Mouse (Mus musculus): ENCODE data around the gene Lmod2.

Gene Lmod2

DNA sequence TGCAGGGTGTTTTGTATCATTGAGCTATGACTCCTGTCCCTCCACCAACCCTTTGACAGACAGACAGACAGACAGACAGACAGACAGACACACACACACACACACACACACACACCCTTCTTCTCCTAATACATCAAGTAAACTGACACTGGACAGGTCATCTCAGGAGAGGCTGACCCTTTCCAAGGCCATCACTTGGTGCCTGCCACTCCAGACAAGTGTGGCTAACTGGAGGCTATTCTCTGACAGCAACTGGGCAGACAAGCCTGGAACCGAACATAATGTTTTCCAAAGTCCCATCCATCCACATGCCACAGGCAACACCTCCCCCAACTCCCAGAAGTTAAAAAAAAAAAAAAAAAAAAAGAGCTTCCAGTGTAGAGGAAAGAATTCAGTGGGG is 4.1 kb downstream of the Lmod2 start:
- no peak for DNase-seq (ENCODE audit: low read depth in 1 of 2, low spot score in 2 of 2)

DNA sequence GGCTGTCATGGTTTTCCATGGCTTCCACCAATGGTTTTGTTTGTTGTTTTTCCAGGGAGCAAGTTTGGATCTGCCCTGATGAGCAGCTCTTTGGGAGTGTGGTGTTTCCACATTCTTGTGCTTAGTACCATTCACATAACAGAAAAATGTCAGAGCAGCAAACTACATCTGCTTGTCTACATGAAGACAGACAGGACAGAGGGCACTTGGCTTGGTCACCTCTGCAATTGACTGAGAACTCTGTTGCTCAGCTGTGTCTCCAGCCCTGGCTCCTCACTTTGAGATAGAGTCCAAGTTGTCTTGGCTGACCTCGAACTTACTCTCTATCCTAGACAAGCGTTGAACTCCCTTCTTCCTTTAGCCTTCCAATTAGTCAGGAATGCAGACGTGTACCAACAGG is 4.8 kb downstream of the Lmod2 start:
- DNase-seq (ENCODE audit: low read depth in 1 of 2, low spot score in 2 of 2) = no peak

DNA sequence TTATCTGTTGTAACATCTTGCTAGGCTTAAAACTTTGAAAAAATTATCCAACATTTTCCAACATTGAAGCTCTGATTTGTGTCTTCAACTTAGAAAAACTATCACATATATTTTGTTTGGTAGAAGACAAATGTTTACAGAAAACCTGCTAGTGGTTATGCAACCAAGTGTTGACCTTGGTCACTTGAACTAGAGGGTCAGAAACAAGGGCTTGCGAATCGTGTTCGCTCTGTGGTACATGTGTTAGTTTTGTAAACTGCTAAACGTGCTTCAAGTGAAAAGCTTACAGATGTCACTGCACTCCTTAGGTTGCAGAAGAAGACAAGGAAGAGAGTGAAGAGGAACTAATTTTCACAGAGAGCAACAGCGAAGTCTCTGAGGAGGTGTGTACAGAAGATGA is 5.4 kb downstream of the Lmod2 start:
- no peak for DNase-seq (ENCODE audit: low read depth in 1 of 2, low spot score in 2 of 2)

DNA sequence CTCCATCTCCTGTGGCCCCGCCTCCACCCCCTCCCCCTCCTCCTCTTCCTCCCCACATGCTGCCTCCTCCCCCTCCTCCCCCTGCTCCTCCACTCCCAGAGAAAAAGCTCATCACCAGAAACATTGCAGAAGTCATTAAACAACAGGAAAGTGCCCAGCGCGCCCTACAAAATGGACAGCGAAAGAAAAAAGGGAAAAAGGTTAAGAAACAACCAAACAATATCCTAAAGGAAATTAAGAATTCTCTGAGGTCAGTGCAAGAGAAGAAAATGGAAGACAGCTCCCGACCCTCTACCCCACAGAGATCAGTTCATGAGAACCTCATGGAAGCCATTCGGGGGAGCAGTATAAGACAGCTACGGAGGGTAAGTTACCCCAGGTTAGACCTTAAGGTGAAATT is 6.7 kb downstream of the Lmod2 start:
- DNase-seq (ENCODE audit: low read depth in 1 of 2, low spot score in 2 of 2) = no peak

DNA sequence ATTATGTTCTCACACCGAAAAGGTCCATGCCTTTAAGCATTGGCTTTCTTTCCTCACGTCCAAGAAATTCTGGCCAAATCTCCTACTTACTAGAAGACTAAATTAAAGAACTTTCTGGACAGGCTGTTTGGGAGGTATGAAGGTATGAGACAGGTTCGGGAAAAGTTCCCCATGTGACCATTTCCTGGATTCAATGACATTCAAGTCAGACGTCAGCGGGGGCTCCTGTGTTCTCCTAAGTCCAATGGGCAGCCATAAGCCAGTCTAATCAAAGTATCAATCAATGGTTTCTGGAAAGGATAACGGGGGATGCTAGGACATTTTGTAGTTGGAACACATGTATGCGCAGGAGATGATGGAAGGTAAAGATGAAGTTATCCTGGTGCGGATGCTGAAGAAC is 8.1 kb downstream of the Lmod2 start:
- no peak for DNase-seq (ENCODE audit: low read depth in 1 of 2, low spot score in 2 of 2)

DNA sequence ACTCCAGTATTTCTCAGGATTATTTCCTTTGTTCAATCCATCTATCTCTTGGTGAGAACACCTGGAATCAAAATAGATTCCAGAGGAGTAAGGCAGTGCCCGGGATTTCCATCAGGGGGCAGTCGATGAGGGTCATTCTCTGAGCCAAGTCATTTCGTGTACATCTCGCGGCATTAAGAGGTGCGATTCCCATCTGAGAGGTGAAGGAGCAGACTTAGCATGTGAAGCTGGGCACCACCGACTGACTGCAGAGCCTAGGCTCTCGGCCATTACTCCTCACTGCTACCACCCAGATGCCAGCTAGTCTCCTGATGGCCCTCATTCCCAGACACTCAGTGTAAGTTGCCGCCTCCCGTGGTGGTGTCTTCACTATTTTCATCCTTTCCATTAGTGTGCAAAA is 8.9 kb downstream of the Lmod2 start:
- DNase-seq (ENCODE audit: low read depth in 1 of 2, low spot score in 2 of 2) = no peak

DNA sequence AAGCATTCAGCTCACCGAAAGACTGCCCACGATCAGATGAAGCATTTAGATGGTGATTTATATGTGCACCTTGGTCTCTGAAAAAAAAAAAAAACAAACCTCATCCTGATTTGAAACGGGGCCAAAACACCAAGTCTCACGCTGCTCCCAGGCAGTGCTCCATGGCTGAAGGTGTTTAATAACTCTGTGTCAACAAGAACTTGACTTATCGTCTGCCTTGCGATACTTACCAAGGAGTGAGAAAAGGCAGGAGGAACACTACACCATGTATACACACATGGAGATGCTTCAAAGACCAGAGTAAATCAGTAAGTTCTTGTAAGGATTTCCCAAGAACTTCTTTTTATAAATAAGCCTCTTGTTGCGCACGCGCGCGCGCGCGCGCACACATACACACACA is 10.0 kb downstream of the Lmod2 start:
- no peak for DNase-seq (ENCODE audit: low read depth in 1 of 2, low spot score in 2 of 2)

DNA sequence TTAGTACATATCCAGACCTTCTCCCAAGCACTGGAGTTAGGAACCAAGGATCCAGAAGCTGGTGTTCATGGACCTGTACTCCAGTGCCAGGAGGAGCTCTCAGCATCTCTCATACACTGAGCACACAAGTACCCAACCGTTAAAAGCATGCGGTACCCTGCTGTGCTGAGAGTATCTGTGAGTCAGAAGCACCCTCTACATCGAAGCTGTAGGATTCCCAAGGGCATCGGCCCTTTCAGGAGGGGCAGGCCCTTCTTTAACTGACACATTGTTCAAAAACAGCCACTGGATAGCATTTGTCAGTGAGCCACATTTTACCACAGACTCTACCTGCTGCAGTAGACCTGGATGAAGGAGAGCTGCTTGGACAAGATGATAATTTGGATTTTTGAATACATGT is 10.6 kb downstream of the Lmod2 start:
- DNase-seq (ENCODE audit: low read depth in 1 of 2, low spot score in 2 of 2) = no peak

DNA sequence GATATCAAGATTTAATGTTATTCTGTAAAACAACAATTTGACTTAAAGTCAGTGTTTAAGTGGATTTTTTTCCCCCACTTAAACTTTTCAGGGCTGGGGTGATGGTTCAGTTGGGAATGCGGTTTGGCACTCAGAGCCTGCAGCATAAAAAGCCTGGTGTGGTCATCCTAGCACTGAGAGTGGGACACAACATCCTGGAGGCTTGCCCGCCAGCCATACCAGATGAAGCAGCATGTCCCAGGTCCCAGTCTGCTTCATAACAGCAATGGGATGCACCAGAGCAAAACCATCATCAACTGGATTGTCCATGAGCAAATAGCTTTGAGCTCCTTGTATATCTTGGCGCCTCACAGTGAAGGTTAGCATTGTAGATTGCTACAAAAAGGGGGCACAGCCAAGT is 11.1 kb downstream of the Lmod2 start:
- DNase-seq (ENCODE audit: low read depth in 1 of 2, low spot score in 2 of 2) = no peak

DNA sequence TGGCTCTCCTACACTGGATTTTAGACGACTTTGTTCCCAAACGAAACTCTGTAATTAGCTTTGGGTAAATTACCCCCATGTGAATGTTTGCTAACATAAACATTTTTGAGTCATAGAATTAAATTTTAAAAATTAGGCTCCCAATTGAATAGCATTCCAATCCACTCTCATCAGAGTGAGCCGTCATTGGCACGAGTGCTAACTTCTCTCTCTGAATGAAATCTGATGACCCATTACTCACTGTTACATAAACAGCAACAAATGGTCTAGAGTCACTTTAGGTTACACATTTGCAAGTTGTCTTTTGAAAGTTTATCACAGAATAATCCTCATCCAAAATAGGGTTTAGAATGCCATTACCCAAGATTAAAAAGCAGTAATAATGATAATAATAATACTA is 12.0 kb downstream of the Lmod2 start:
- DNase-seq (ENCODE audit: low read depth in 1 of 2, low spot score in 2 of 2) = no peak

DNA sequence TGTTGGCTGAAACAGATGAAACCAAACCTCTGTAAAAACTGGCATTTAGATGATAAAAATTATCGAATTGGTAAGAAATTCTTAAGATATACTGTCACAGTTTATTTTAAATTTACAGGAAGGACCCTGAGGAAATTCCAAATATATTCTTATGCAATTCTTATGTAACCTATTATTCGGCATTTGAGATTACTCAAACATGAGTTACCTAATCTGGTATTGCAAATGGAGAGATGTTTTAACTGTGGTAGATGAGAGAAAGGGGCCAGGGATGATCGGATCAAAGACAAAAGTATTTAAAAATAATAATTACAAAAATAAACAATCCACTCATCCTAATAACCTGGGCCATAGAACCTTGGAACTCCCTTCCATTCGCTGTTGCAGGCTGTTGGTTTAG is 12.8 kb downstream of the Lmod2 start:
- no peak for DNase-seq (ENCODE audit: low read depth in 1 of 2, low spot score in 2 of 2)

DNA sequence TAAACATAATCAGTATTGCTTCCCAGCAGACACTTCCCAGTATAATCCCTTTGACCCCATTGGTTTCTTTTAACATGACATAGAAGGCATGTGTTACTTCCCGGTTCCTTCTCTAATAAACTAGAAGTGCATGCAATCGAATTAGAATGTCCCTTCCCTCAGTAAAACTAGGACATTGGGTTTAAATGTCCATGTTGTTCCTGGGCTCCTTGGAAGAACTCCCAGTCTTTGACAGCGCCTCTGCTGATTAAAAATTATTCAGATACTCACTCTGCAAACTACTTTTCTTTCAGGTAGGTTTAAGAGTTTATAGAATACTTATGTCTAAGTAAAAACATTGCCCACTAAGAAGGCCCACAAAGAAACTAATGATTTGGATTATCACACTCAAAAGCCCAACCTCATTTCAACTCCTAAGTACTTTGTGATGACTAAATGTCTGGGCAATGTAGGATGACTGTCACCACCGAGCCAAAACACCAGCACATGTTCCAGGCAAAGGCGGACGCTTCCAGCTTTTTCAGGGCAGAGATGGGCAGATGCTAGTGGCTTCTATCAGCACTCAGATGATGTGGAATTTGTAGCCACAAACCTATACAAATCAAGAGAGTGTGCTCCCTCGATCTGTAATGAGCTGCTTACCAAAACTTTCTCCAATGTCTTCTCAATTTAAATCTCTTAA is 14.7 kb downstream of the Lmod2 start:
- DNase-seq (ENCODE audit: low read depth in 1 of 2, low spot score in 2 of 2) = no peak

DNA sequence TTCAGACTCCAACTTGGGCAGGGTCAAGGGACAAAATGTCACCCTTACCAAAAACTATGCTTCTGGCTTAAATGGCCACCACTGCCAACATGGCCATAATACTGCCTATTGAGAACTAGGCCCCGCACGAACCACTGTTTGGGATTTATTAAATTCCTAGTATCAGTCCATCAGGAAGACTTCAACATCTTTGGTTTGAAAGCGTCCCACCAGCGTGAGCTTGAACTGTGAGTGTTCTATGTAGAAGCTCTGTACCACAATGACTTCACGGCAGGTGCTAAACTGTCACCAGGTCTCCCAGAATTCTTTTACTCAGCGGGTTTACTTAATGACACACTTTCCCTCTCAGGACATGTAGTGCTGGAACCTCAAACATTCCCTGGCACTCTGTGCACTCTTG is 15.8 kb downstream of the Lmod2 start:
- DNase-seq (ENCODE audit: low read depth in 1 of 2, low spot score in 2 of 2) = no peak

DNA sequence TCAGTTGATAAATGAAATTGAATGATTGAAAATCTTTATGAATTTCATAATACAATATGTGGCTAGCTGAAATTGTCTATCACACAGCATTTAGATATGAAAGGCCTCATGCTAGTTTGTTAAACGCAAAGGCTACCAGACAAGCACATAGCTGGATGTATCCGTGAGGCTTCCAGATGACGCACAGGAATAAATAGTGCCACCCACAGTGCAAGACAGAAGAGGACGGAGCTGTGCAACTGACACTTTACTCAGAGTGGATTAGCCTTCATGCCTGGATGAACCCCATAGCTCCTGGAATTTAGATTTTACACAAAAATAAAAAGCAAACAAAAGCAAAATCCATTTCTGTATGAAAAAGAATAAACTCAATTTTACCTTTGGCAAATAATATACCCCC is 16.4 kb downstream of the Lmod2 start:
- no peak for DNase-seq (ENCODE audit: low read depth in 1 of 2, low spot score in 2 of 2)

DNA sequence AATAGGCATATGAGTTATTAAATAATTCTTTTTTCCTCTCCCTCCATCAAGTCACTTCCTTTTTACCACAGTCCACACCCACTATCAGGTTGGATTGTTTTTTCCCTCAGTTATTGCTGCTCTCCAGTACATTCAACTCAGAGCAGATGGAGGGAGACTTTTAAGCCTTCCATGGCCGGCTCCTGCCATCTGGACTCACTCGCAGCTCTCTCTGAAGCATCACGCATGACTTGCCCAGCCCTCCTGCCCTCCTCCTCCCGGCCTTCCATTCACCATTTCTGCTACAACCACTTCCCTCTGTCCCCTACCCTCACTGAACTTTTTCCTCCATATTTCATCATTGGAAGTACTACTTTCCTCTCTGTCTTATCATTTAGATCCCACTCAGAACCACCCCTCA is 19.2 kb downstream of the Lmod2 start:
- DNase-seq (ENCODE audit: low read depth in 1 of 2, low spot score in 2 of 2) = no peak

DNA sequence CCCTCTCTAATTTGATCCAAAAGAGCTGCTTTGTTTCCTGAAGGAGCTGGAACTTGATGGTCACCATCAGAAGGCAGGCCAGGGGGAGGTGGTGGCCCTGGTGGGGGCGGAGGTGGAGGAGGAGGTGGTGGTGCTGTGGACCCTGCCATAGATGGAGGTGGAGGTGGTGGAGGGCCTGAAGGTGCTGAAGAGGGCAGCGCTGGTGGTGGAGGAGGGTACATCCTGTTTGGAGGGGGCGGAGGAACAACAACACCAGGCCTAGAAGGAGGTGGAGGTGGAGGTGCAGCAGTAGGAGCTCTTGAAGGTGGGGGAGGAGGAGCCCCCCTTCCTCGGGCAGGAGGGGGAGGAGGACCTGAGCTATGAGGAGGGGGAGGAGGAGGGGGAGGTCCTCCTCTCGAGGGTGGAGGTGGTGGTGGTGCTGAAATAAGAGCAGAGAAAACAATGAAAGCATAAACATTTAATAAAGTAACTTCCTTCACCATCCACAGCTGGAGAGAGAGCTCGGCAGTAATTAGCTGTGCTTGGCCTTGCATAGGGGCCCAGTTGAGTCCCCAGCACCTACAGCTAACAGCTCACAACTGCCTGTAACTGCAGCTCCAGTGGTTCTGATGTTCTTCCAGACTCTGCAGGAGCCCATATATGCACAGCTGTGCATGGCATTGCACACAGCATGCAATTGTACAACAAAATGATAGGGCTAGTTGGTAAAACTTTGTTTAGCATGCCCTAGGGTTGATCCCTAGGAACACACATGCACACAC is 21.9 kb downstream of the Lmod2 start:
- DNase-seq (ENCODE audit: low read depth in 1 of 2, low spot score in 2 of 2) = no peak

DNA sequence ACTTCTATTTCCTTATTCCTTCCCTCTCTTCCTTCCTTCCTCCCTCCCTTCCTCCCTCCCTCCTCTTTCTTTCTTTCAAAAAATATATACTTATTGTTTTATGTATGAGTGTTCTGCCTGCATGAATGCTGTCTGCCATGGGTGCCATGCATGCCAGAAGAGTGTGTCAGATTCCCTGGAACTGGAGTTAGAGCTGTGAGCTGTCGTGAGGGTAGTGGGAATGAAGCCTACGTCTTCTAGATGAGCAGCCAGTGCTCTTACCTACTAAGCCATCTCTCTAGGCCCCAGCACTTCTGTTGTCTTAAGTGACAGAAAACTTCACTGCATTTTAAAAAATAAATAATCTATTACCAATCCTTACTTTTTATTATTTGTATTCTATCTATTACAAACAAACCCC is 23.4 kb downstream of the Lmod2 start:
- no peak for DNase-seq (ENCODE audit: low read depth in 1 of 2, low spot score in 2 of 2)

DNA sequence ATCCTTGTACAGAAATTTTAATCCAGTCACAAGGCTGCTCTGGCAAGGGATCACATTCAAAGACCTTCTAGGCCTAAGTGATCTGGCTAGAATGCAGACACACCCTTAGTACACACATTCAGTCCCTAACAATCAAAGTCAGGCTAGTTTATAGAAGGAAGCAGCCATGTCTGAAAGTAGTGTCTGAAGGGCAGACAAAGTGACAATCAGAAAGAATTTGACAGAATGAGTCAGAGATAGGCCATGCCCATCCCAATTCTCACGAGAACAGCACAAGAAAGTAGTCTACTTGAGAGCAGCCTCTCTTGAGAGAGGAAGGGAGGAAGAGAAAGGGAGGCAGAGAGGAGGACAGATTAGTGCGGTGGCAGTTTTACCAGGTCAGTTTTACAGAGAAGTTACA is 24.5 kb downstream of the Lmod2 start:
- no peak for DNase-seq (ENCODE audit: low read depth in 1 of 2, low spot score in 2 of 2)

DNA sequence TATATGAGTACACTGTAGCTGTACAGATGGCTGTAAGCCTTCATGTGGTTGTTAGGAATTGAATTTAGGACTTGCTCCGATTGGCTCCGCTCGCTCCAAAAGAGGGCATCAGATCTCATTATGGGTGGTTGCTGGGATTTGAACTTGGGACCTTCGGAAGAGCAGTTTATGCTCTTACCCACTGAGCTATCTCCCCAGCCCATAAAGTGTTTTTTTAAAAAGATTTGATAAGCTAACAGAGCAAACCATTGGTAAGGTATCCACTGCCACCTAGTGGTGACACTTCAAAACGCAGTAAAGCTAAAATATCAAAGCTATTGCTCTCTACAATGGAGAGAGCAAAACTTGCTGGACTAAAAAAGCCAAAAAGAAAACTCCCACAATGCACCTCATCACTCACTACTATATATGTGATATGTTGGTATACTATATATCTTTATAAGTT is 30.0 kb downstream of the Lmod2 start:
- no peak for DNase-seq (ENCODE audit: low read depth in 1 of 2, low spot score in 2 of 2)

DNA sequence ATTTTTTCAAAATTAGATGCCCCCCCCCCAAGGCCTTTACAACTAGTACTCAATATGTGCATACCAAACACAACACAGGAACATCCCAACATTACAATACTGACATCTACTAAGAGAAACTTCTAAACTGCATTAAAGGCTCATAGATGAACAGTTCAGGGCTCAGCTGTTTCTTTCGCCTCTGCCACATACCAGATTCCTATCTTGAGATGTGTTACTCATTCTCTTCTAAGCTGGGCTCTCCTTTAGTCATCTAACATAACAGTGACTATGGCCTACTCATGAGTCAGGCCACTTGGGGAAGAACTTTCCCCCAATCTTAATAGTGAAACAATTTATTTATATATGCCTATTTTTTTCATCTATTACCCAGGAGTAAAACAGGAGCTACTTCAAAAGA is 30.9 kb downstream of the Lmod2 start:
- no peak for DNase-seq (ENCODE audit: low read depth in 1 of 2, low spot score in 2 of 2)

DNA sequence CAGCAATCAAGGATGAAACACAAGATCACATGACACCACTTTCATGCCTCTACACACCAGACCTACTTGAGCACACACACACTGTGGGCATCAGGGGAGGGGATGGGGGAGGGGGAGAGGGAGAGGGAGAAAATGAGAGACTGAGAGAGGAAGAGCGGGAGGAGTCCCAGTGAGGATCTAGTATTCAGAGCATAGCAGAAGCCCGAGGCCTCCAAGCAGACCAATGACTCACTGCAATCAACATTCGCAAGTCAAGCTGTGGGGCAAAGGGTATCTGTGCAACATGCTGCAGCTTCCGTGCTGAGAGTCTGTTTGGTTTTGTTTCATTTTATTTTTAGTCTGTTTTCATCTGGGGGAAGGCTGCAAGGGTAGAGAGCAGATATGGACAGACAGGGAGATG is 34.5 kb downstream of the Lmod2 start:
- no peak for DNase-seq (ENCODE audit: low read depth in 1 of 2, low spot score in 2 of 2)

DNA sequence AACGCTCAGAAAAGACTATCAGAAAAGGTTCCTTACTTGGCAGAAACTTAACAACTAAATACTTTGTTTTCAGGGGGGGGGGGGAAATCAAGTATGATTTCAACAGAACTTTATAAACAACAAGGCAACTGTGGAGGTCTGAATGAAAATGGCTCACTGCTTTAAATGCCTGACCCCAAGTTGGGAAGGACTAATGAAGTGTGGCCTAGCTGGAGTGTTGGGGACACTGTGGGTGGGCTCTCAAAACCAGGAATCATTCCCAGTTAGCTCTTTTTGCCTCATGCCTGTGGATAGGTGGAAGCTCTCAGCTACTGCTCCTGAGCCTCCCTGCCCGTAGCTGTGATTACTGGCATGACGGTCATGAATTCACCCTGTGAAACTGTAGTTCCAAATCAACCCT is 36.5 kb downstream of the Lmod2 start:
- DNase-seq (ENCODE audit: low read depth in 1 of 2, low spot score in 2 of 2) = no peak

DNA sequence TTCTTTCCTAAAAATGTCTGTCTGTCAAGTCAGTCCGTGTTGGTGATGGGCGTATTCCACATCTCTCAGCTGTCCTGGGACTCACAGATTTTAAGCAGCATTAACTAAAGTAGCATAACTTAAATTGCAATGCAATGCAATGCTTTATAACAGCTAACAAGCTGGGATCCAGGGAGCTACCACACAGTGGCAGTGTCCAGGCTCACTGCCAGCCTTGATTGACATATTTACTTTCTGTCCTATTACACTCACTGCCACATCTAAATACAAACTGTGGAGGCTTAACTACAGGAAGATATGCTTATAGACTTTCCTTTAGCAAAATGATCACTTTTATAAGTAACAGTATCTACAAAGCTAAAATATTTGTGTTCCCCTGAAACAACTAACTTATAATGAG is 38.3 kb downstream of the Lmod2 start:
- DNase-seq (ENCODE audit: low read depth in 1 of 2, low spot score in 2 of 2) = no peak
